Mouse (Mus musculus): ENCODE measurements around the gene Dst.

DNA sequence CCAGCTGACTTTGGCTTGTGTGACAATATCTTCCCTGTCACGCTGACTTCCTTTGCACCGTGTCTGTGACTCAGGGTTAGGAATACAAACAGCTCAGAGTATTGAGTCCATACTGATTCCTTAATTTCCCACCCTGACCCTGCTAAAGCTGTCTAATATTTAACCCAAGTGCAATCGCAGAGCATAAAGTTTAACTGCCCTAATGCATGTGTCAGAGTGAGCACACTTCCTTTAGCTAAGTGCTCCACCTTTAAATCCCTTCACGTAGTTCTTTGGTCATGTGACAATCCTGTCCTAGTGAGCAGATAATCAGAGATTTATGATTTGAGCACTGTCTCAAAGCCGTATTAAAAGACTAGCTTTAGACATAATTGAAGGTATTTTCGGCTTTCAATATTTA lies 212.6 kb downstream of the Dst start:
- TF ChIP-seq POLR2A (IDR thresholded peaks at IDR 0.05; ENCODE audit: low read depth, low read length) (no peak), CTCF (conservative IDR thresholded peaks at IDR 0.05; ENCODE audit: insufficient read depth, insufficient read length, low read depth, low read length) (no peak)

All from kidney, adult 2 months (tissue).